Comparison of ENCODE assay signal across 39 mouse cellular contexts in the genomic region with DNA sequence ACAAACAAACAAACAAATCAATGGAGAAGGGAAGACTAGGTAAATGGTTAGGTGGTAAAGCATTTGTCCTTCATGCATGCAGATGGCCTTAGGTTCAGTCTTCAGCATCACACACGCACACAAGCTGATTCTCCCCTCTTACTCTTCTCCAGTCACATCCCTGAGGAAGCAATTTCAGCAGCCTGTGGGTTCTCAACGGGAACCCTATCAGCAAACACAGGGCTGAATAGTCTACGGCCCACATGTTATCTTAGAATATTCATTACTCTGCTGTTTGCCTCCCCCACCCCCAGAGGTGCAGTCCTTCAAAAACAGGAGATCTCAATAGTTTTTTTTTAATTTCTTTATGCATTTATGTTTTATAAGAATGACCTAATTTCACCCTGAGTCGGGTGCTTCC. TPM values are rescaled to one million over a fixed set of nuclear protein-coding genes. Genes with fewer than 3 reads are reported as not detected.
"Had no signal": no experiment of that assay in that cellular context is flagged by ENCODE, and none has a peak within 500 bp of the region (broad histone marks: within the 10 kb centered on the region; RNA-seq: fewer than 3 reads in every experiment).

No protein-coding gene starts in this region.

- H3K27ac ChIP-seq: heart, adult 2 months; heart, embryonic 10.5 days; hindbrain, embryonic 10.5 days; hindbrain, embryonic 12.5 days; hindbrain, embryonic 14.5 days; intestine, embryonic 15.5 days; kidney, embryonic 15.5 days; kidney, postnatal 0 days; layer of hippocampus, adult 2 months; left cerebral cortex, adult 2 months; limb, embryonic 10.5 days; limb, embryonic 12.5 days; liver, embryonic 13.5 days; liver, embryonic 15.5 days had no signal

- H3K4me1 ChIP-seq: liver, embryonic 15.5 days had no signal

- H3K4me3 ChIP-seq: heart, adult 2 months; heart, embryonic 10.5 days; heart, embryonic 12.5 days; hindbrain, embryonic 10.5 days; hindbrain, embryonic 12.5 days; intestine, embryonic 15.5 days; kidney, embryonic 15.5 days; layer of hippocampus, adult 2 months; left cerebral cortex, adult 2 months; limb, embryonic 10.5 days; limb, embryonic 12.5 days; liver, embryonic 13.5 days; liver, embryonic 15.5 days had no signal

- H3K36me3 ChIP-seq: heart, embryonic 10.5 days; heart, embryonic 12.5 days; hindbrain, embryonic 10.5 days; hindbrain, embryonic 12.5 days; intestine, embryonic 15.5 days; kidney, embryonic 15.5 days; limb, embryonic 10.5 days; limb, embryonic 12.5 days; liver, embryonic 13.5 days; liver, embryonic 15.5 days had no signal

- H3K9me3 ChIP-seq: heart, embryonic 10.5 days; heart, embryonic 12.5 days; hindbrain, embryonic 10.5 days; hindbrain, embryonic 12.5 days; intestine, embryonic 15.5 days; kidney, embryonic 15.5 days; limb, embryonic 10.5 days; limb, embryonic 12.5 days; liver, embryonic 13.5 days; liver, embryonic 15.5 days had no signal

- ATAC-seq: hindbrain, embryonic 16.5 days; inflammation-experienced regulatory T-cells, adult 6 months; intestine, embryonic 15.5 days; intestine, postnatal 0 days had no signal

- DNase-seq: gastrocnemius, postnatal 10 days; gastrocnemius, postnatal 25 days; heart, adult 2 months; heart, postnatal 10 days; heart, postnatal 4 days; kidney, adult 18-20 months; kidney, adult 8-10 months; kidney, postnatal 14 days; kidney, postnatal 4 days; liver; liver, embryonic 13.5 days had no signal

RNA-seq across cellular contexts. Expression of gene Fbxo39, which starts 3.8 kb away (rescaled TPM):
- total RNA-seq: gastrocnemius, adult 18-20 months; gastrocnemius, postnatal 10 days; gastrocnemius, postnatal 25 days; gastrocnemius, postnatal 4 days; granulocyte monocyte progenitor cell, adult 5-6 weeks; heart, adult 2 months; heart, postnatal 10 days; heart, postnatal 25 days; heart, postnatal 4 days; layer of hippocampus, adult 2 months; layer of hippocampus, postnatal 10 days; layer of hippocampus, postnatal 25 days; left cerebral cortex, adult 2 months; left cerebral cortex, postnatal 14 days; left cerebral cortex, postnatal 36 days had no signal
- polyA plus RNA-seq: heart, embryonic 10.5 days; heart, embryonic 12.5 days; heart, embryonic 14.5 days; heart, embryonic 16.5 days; hindbrain, embryonic 10.5 days; hindbrain, embryonic 12.5 days; hindbrain, embryonic 14.5 days; hindbrain, embryonic 16.5 days; inflammation-experienced regulatory T-cells, adult 6 months; intestine, embryonic 15.5 days; intestine, postnatal 0 days; kidney, embryonic 15.5 days; kidney, postnatal 0 days; limb, embryonic 10.5 days; limb, embryonic 12.5 days; limb, embryonic 14.5 days; liver, embryonic 11.5 days; liver, embryonic 13.5 days; liver, embryonic 15.5 days had no signal

RNA-seq across cellular contexts. Expression of gene Slc13a5, which starts 43.5 kb away (rescaled TPM):
- total RNA-seq: gastrocnemius, adult 18-20 months; granulocyte monocyte progenitor cell, adult 5-6 weeks; heart, adult 2 months; heart, postnatal 10 days; heart, postnatal 25 days had no signal
- polyA plus RNA-seq: inflammation-experienced regulatory T-cells, adult 6 months; limb, embryonic 12.5 days; liver, embryonic 11.5 days; liver, embryonic 13.5 days; liver, embryonic 15.5 days had no signal

RNA-seq across cellular contexts. Expression of gene Tekt1, which starts 51.8 kb away (rescaled TPM):
- total RNA-seq: heart, adult 2 months; heart, postnatal 25 days had no signal
- polyA plus RNA-seq: inflammation-experienced regulatory T-cells, adult 6 months; liver, embryonic 13.5 days; liver, embryonic 15.5 days had no signal
